In the genomic region with DNA sequence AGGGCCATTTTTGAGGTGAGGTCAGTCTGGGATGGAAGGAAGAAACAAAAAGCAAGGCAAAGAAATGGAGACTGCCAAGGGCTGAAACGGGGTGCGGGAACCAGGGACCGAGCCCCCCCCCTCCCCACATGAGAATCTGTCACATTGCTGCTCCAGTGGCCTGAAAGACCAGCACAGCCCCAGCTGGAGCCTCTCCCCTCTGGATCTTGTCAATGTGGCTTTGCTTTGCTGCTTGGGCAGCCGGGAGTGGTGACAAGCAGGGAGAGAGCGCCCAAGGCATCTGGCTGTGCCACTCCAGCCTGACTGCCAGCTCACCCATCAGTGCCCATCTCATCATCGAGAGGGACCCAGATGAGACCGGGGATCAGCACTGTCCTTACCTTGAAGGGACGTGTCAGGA, we compare ENCODE assay signal across 14 mouse cellular contexts. TPM values are rescaled to one million over a fixed set of nuclear protein-coding genes. Genes with fewer than 3 reads are reported as not detected.
DNase-seq lines count a peak whose midpoint lies in the region; ATAC-seq and TF ChIP-seq lines count a peak whose summit lies in the region.
"Had no signal": no experiment of that assay in that cellular context is flagged by ENCODE, and none has a peak within 500 bp of the region (broad histone marks: within the 10 kb centered on the region; RNA-seq: fewer than 3 reads in every experiment).

No protein-coding gene starts in this region.

- no peak for TF ChIP-seq CTCF in lung, postnatal 0 days (IDR thresholded peaks at IDR 0.05)

- no peak for ATAC-seq in lung, postnatal 0 days
- ATAC-seq in hindbrain, embryonic 12.5 days (ENCODE audit: low FRiP score): no peak
- ATAC-seq in midbrain, embryonic 12.5 days (ENCODE audit: low FRiP score, low read depth): no peak
- no peak for ATAC-seq in stomach, embryonic 16.5 days (ENCODE audit: insufficient read depth, low FRiP score)
- ATAC-seq: inflammation-experienced regulatory T-cells, adult 6 months had no signal

- H3K9ac ChIP-seq in lung, postnatal 0 days (replicated peaks; ENCODE audit: low read depth): no peak overlapping the region
- H3K9ac ChIP-seq in hindbrain, embryonic 12.5 days: 0 out of 2 replicates have a peak overlapping the region, but pooled peaks have one; percentile 8
- 0 out of 2 replicates have a peak overlapping the region, but pooled peaks have one; percentile 2 for H3K9ac ChIP-seq in midbrain, embryonic 12.5 days (replicated peaks)
- H3K9ac ChIP-seq in stomach, embryonic 16.5 days (ENCODE audit: low read length): peak overlapping the region; percentile 48; the same call in 1 of the 2 replicates

- no peaks in the 10 kb centered on the region; the same call in 1 of the 2 replicates for H3K4me1 ChIP-seq in lung, postnatal 0 days (ENCODE audit: insufficient read depth, low read depth, low read length)
- H3K4me1 ChIP-seq in hindbrain, embryonic 12.5 days: peaks cover 39% of the 10 kb centered on the region
- peaks cover 34% of the 10 kb centered on the region for H3K4me1 ChIP-seq in midbrain, embryonic 12.5 days
- peaks cover 21% of the 10 kb centered on the region for H3K4me1 ChIP-seq in stomach, embryonic 16.5 days (ENCODE audit: control insufficient read depth, insufficient read depth, low read length)

- peak; percentile 3 for DNase-seq in lung, postnatal 0 days (ENCODE audit: low spot score)
- DNase-seq in lung, postnatal 25 days (ENCODE audit: low spot score): no peak
- no peak for DNase-seq in embryo, embryonic 11 days
- DNase-seq in left cerebral cortex, adult 18-20 months (ENCODE audit: low spot score in 2 of 2): no peak
- DNase-seq: adrenal gland, adult 2 months; cerebellum, adult 18-20 months; liver; right cerebral cortex, postnatal 4 days had no signal

- TF ChIP-seq EP300 in lung, postnatal 0 days (IDR thresholded peaks at IDR 0.05): no peak

- peaks cover 6% of the 10 kb centered on the region; the same call in 1 of the 2 replicates for H3K27me3 ChIP-seq in lung, postnatal 0 days (replicated peaks; ENCODE audit: insufficient read depth, low read length)
- H3K27me3 ChIP-seq in hindbrain, embryonic 12.5 days: peaks cover 14% of the 10 kb centered on the region
- peaks cover 14% of the 10 kb centered on the region for H3K27me3 ChIP-seq in midbrain, embryonic 12.5 days
- no peaks in the 10 kb centered on the region for H3K27me3 ChIP-seq in stomach, embryonic 16.5 days (ENCODE audit: control insufficient read depth, insufficient read depth, low read length)

- no peaks in the 10 kb centered on the region for H3K9me3 ChIP-seq in lung, postnatal 0 days (ENCODE audit: low read length)
- H3K9me3 ChIP-seq in hindbrain, embryonic 12.5 days (replicated peaks): no peaks in the 10 kb centered on the region
- H3K9me3 ChIP-seq in midbrain, embryonic 12.5 days: no peaks in the 10 kb centered on the region
- no peaks in the 10 kb centered on the region for H3K9me3 ChIP-seq in stomach, embryonic 16.5 days (replicated peaks; ENCODE audit: control insufficient read depth, low read length)
- H3K9me3 ChIP-seq: G1E had no signal

- H3K4me3 ChIP-seq in lung, postnatal 0 days (ENCODE audit: low read depth, low read length): no peak overlapping the region
- H3K4me3 ChIP-seq in hindbrain, embryonic 12.5 days: no peak overlapping the region
- no peak overlapping the region for H3K4me3 ChIP-seq in midbrain, embryonic 12.5 days
- no peak overlapping the region for H3K4me3 ChIP-seq in stomach, embryonic 16.5 days (replicated peaks; ENCODE audit: low read length)

- WGBS in lung, postnatal 0 days: 68% methylated on average over 8 of the region's 8 CpGs
- WGBS in hindbrain, embryonic 12.5 days: 80% methylated on average over 7 of the region's 8 CpGs
- WGBS in midbrain, embryonic 12.5 days: 84% methylated on average over 8 of the region's 8 CpGs
- WGBS in stomach, embryonic 16.5 days: 61% methylated on average over 8 of the region's 8 CpGs

- H3K27ac ChIP-seq in lung, postnatal 0 days (ENCODE audit: low read length): no peak overlapping the region
- H3K27ac ChIP-seq in hindbrain, embryonic 12.5 days: peak overlapping the region; percentile 72; the same call in 1 of the 2 replicates
- peak overlapping the region; percentile 78 for H3K27ac ChIP-seq in midbrain, embryonic 12.5 days (replicated peaks)
- peak overlapping the region; percentile 80 for H3K27ac ChIP-seq in stomach, embryonic 16.5 days (ENCODE audit: low read length)

- no peak overlapping the region for H3K4me2 ChIP-seq in lung, postnatal 0 days (replicated peaks; ENCODE audit: low read depth, low read length)
- H3K4me2 ChIP-seq in hindbrain, embryonic 12.5 days (replicated peaks): no peak overlapping the region
- H3K4me2 ChIP-seq in midbrain, embryonic 12.5 days (replicated peaks): no peak overlapping the region
- H3K4me2 ChIP-seq in stomach, embryonic 16.5 days (ENCODE audit: low read depth, low read length): no peak overlapping the region

- no peaks in the 10 kb centered on the region for H3K36me3 ChIP-seq in lung, postnatal 0 days (ENCODE audit: insufficient read depth, low read length)
- H3K36me3 ChIP-seq in hindbrain, embryonic 12.5 days: no peaks in the 10 kb centered on the region
- H3K36me3 ChIP-seq in midbrain, embryonic 12.5 days: no peaks in the 10 kb centered on the region
- no peaks in the 10 kb centered on the region for H3K36me3 ChIP-seq in stomach, embryonic 16.5 days (ENCODE audit: control insufficient read depth, insufficient read depth, low read length)
- H3K36me3 ChIP-seq: G1E had no signal

RNA-seq across cellular contexts. Expression of a gene that starts 11.2 kb away (rescaled TPM):
- 0.30 and 0.31 TPM in 2 replicates for polyA plus RNA-seq in lung, postnatal 0 days (2015; fragmentation: Nextera tagmentation; extraction: Ambion mirVana)
- 11.7 and 13.2 TPM in 2 replicates for polyA plus RNA-seq in hindbrain, embryonic 12.5 days (2016; fragmentation: Nextera tagmentation; extraction: Ambion mirVana)
- 12.7 and 15.3 TPM in 2 replicates for polyA plus RNA-seq in midbrain, embryonic 12.5 days (2016; fragmentation: Nextera tagmentation; extraction: Ambion mirVana)
- polyA plus RNA-seq in stomach, embryonic 16.5 days (2015; fragmentation: Nextera tagmentation; extraction: Ambion mirVana): 1.3 and 1.7 TPM in 2 replicates
- 10 to 100 TPM; 12.3 to 15.7 TPM for total RNA-seq in left cerebral cortex, adult 18-20 months (2021)
- total RNA-seq: G1E; megakaryocyte progenitor cell, adult 5-6 weeks had no signal
- polyA plus RNA-seq: G1E; inflammation-experienced regulatory T-cells, adult 6 months had no signal

RNA-seq across cellular contexts. Expression of a gene that starts 32.8 kb away (rescaled TPM):
- polyA plus RNA-seq in lung, postnatal 0 days (2015; fragmentation: Nextera tagmentation; extraction: Ambion mirVana): 0.33 and 0.36 TPM in 2 replicates
- 6.6 and 7.8 TPM in 2 replicates for polyA plus RNA-seq in hindbrain, embryonic 12.5 days (2016; fragmentation: Nextera tagmentation; extraction: Ambion mirVana)
- 9.1 and 9.7 TPM in 2 replicates for polyA plus RNA-seq in midbrain, embryonic 12.5 days (2016; fragmentation: Nextera tagmentation; extraction: Ambion mirVana)
- 7.3 and 8.7 TPM in 2 replicates for polyA plus RNA-seq in stomach, embryonic 16.5 days (2015; fragmentation: Nextera tagmentation; extraction: Ambion mirVana)
- under 1 TPM in 1 of 2 experiments, not detected in 1; 0.46 TPM for total RNA-seq in left cerebral cortex, adult 18-20 months (2021)

RNA-seq across cellular contexts. Expression of a gene that starts 57.0 kb away (rescaled TPM):
- 0.05 and 0.12 TPM in 2 replicates for polyA plus RNA-seq in lung, postnatal 0 days (2015; fragmentation: Nextera tagmentation; extraction: Ambion mirVana)
- polyA plus RNA-seq in hindbrain, embryonic 12.5 days (2016; fragmentation: Nextera tagmentation; extraction: Ambion mirVana): 0.12 TPM in 1 of 2 replicates, not detected in the other
- not detected in 2 replicates for polyA plus RNA-seq in midbrain, embryonic 12.5 days (2016; fragmentation: Nextera tagmentation; extraction: Ambion mirVana)
- 0.74 and 0.92 TPM in 2 replicates for polyA plus RNA-seq in stomach, embryonic 16.5 days (2015; fragmentation: Nextera tagmentation; extraction: Ambion mirVana)
- total RNA-seq in left cerebral cortex, adult 18-20 months (2021): 100 to 1,000 TPM; 137 to 174 TPM
- total RNA-seq: G1E; megakaryocyte progenitor cell, adult 5-6 weeks had no signal
- polyA plus RNA-seq: G1E; inflammation-experienced regulatory T-cells, adult 6 months had no signal
